Mouse (Mus musculus) left cerebral cortex, postnatal 4 days (tissue): ENCODE results near the gene Alg14. TPM values are rescaled to one million over a fixed set of nuclear protein-coding genes. Genes with fewer than 3 reads are reported as not detected.

Source experiments
- DNase-seq: peaks from one replicate; pipeline ENCODE4 v3.0.0-alpha.2; 2022
- intact Hi-C: fragments of 180-260 bp; cut with DNase I; formaldehyde crosslinking; loops from one replicate; pipeline ENCODE4 v1.15.1; 2025
- total RNA-seq, 2 experiments: library from RNA; stranded (reverse); gene quantifications; 2 replicates each; pipeline ENCODE4 v1.2.3; 2021

Alg14 gene
- total RNA-seq, 2 experiments from 2014 or later: 17.9 to 22.0 TPM

GRCm38 (mm10) chr3:121359272-121359671 is 67.7 kb downstream of the Alg14 start:
- DNase-seq: peak; percentile 44
- intact Hi-C loops: no loop called here

GRCm38 (mm10) chr3:121362002-121362401 is 70.4 kb downstream of the Alg14 start:
- intact Hi-C loops: no loop called here
- no peak for DNase-seq

GRCm38 (mm10) chr3:121364388-121364787 is 72.8 kb downstream of the Alg14 start:
- no peak for DNase-seq
- intact Hi-C loops: no loop called here

GRCm38 (mm10) chr3:121365131-121365530 is 73.6 kb downstream of the Alg14 start:
- intact Hi-C loops: no loop called here

GRCm38 (mm10) chr3:121368616-121369015 is 77.0 kb downstream of the Alg14 start:
- intact Hi-C loops: no loop called here

More at GRCm38 (mm10) chr3:121365131-121365530, 73.6 kb downstream of the Alg14 start:
- DNase-seq: no peak

GRCm38 (mm10) chr3:121369517-121369916 is 77.9 kb downstream of the Alg14 start:
- DNase-seq: no peak
- intact Hi-C loops: no loop called here

More at GRCm38 (mm10) chr3:121368616-121369015, 77.0 kb downstream of the Alg14 start:
- no peak for DNase-seq

- no peak for DNase-seq
- intact Hi-C loops: no loop called here
Observed at GRCm38 (mm10) chr3:121370301-121370700, 78.7 kb downstream of the Alg14 start.

- DNase-seq: no peak
- intact Hi-C loops: no loop called here
Observed at GRCm38 (mm10) chr3:121370830-121371526, 79.4 kb downstream of the Alg14 start.

GRCm38 (mm10) chr3:121371527-121372220 is 80.1 kb downstream of the Alg14 start:
- intact Hi-C loops: no loop called here
- no peak for DNase-seq

- intact Hi-C loops: no loop called here
Observed at GRCm38 (mm10) chr3:121373897-121374441, 82.4 kb downstream of the Alg14 start.

GRCm38 (mm10) chr3:121375541-121376129 is 84.1 kb downstream of the Alg14 start:
- intact Hi-C loops: no loop called here
- no peak for DNase-seq

More at GRCm38 (mm10) chr3:121373897-121374441, 82.4 kb downstream of the Alg14 start:
- no peak for DNase-seq

GRCm38 (mm10) chr3:121378708-121379612 is 87.4 kb downstream of the Alg14 start:
- intact Hi-C loops: no loop called here
- no peak for DNase-seq

- intact Hi-C loops: no loop called here
Observed at GRCm38 (mm10) chr3:121379699-121380098, 88.1 kb downstream of the Alg14 start.

GRCm38 (mm10) chr3:121387471-121388009 is 96.0 kb downstream of the Alg14 start:
- intact Hi-C loops: no loop called here
- DNase-seq: no peak

More at GRCm38 (mm10) chr3:121379699-121380098, 88.1 kb downstream of the Alg14 start:
- DNase-seq: no peak

- DNase-seq: no peak
- intact Hi-C loops: no loop called here
Observed at GRCm38 (mm10) chr3:121389366-121389765, 97.8 kb downstream of the Alg14 start.

- intact Hi-C loops: no loop called here
- peak; percentile 60 for DNase-seq
Observed at GRCm38 (mm10) chr3:121389860-121390530, 98.4 kb downstream of the Alg14 start.

GRCm38 (mm10) chr3:121390724-121391123 is 99.2 kb downstream of the Alg14 start:
- DNase-seq: peak; percentile 20
- intact Hi-C loops: no loop called here

- DNase-seq: no peak
- intact Hi-C loops: no loop called here
Observed at GRCm38 (mm10) chr3:121395588-121396295, 104.2 kb downstream of the Alg14 start.

GRCm38 (mm10) chr3:121396561-121396960 is 105.0 kb downstream of the Alg14 start:
- intact Hi-C loops: no loop called here
- no peak for DNase-seq
